Mouse (Mus musculus): Measurements from ENCODE around the gene Tarbp1. TPM values are rescaled to one million over a fixed set of nuclear protein-coding genes. Genes with fewer than 3 reads are reported as not detected.
"Not testable (repeated sequence)": the region's sequence is repeated elsewhere in the genome, so short reads cannot be mapped to it uniquely, and the experiment has no call there.

Gene Tarbp1
- polyA plus RNA-seq, 1 experiment = 10.4 TPM

- Histone ChIP-seq H3K27me3 (ENCODE audit: control insufficient read depth, insufficient read depth, low read length) (no peaks in the 10 kb centered on the region), H3K27ac (ENCODE audit: control insufficient read depth, insufficient read depth, low read length) (no peak overlapping the region), H3K4me1 (replicated peaks; ENCODE audit: control insufficient read depth, insufficient read depth, low read length) (peaks cover 6% of the 10 kb centered on the region), H3K4me3 (ENCODE audit: control insufficient read depth, insufficient read depth, low read length) (no peak overlapping the region), H3K36me3 (ENCODE audit: control insufficient read depth, insufficient read depth, low read length) (peaks cover 2% of the 10 kb centered on the region)
- no peak for TF ChIP-seq CTCF (IDR thresholded peaks at IDR 0.05; ENCODE audit: borderline replicate concordance, control insufficient read depth, extremely low read depth, insufficient read depth, low read length, poor library complexity)
- TF ChIP-seq POLR2A (IDR thresholded peaks at IDR 0.05; ENCODE audit: control insufficient read depth, extremely low read depth, insufficient read depth, low read length, poor library complexity) = no peak
- 86% methylated on average over 3 of the region's 3 CpGs for WGBS
- no peak for DNase-seq
Measured at GRCm38 (mm10) chr8:126420834-126421233, 54.0 kb downstream of the Tarbp1 start.

GRCm38 (mm10) chr8:126405030-126405429, 69.8 kb downstream of the Tarbp1 start:
- 82% methylated on average over 4 of the region's 4 CpGs for WGBS
- Histone ChIP-seq H3K27ac (ENCODE audit: control insufficient read depth, insufficient read depth, low read length) (no peak overlapping the region), H3K4me3 (ENCODE audit: control insufficient read depth, insufficient read depth, low read length) (no peak overlapping the region), H3K36me3 (ENCODE audit: control insufficient read depth, insufficient read depth, low read length) (no peaks in the 10 kb centered on the region), H3K4me1 (replicated peaks; ENCODE audit: control insufficient read depth, insufficient read depth, low read length) (no peaks in the 10 kb centered on the region), H3K27me3 (ENCODE audit: control insufficient read depth, insufficient read depth, low read length) (no peaks in the 10 kb centered on the region)
- DNase-seq = no peak
- TF ChIP-seq CTCF (IDR thresholded peaks at IDR 0.05; ENCODE audit: borderline replicate concordance, control insufficient read depth, extremely low read depth, insufficient read depth, low read length, poor library complexity) = no peak
- no peak for TF ChIP-seq POLR2A (IDR thresholded peaks at IDR 0.05; ENCODE audit: control insufficient read depth, extremely low read depth, insufficient read depth, low read length, poor library complexity)

- not testable (repeated sequence) for H3K36me3 ChIP-seq (ENCODE audit: control insufficient read depth, insufficient read depth, low read length); H3K4me3 ChIP-seq (ENCODE audit: control insufficient read depth, insufficient read depth, low read length); H3K27ac ChIP-seq (ENCODE audit: control insufficient read depth, insufficient read depth, low read length); H3K27me3 ChIP-seq (ENCODE audit: control insufficient read depth, insufficient read depth, low read length); H3K4me1 ChIP-seq (replicated peaks; ENCODE audit: control insufficient read depth, insufficient read depth, low read length); DNase-seq
Measured at GRCm38 (mm10) chr8:126404550-126404949, 70.3 kb downstream of the Tarbp1 start.

GRCm38 (mm10) chr8:126398349-126398748, 76.5 kb downstream of the Tarbp1 start:
- Histone ChIP-seq H3K4me1 (replicated peaks; ENCODE audit: control insufficient read depth, insufficient read depth, low read length) (no peaks in the 10 kb centered on the region), H3K36me3 (ENCODE audit: control insufficient read depth, insufficient read depth, low read length) (no peaks in the 10 kb centered on the region), H3K27me3 (ENCODE audit: control insufficient read depth, insufficient read depth, low read length) (no peaks in the 10 kb centered on the region), H3K27ac (ENCODE audit: control insufficient read depth, insufficient read depth, low read length) (no peak overlapping the region), H3K4me3 (ENCODE audit: control insufficient read depth, insufficient read depth, low read length) (no peak overlapping the region)
- DNase-seq = no peak
- WGBS = 79% methylated on average over 3 of the region's 3 CpGs
- TF ChIP-seq CTCF (IDR thresholded peaks at IDR 0.05; ENCODE audit: borderline replicate concordance, control insufficient read depth, extremely low read depth, insufficient read depth, low read length, poor library complexity) = no peak
- no peak for TF ChIP-seq POLR2A (IDR thresholded peaks at IDR 0.05; ENCODE audit: control insufficient read depth, extremely low read depth, insufficient read depth, low read length, poor library complexity)

- H3K4me3 ChIP-seq (ENCODE audit: control insufficient read depth, insufficient read depth, low read length) = no peak overlapping the region
- no peak for DNase-seq
- H3K27ac ChIP-seq (ENCODE audit: control insufficient read depth, insufficient read depth, low read length) = no peak overlapping the region
- H3K27me3 ChIP-seq (ENCODE audit: control insufficient read depth, insufficient read depth, low read length) = no peaks in the 10 kb centered on the region
- no peaks in the 10 kb centered on the region for H3K36me3 ChIP-seq (ENCODE audit: control insufficient read depth, insufficient read depth, low read length)
- 81% methylated on average over 5 of the region's 5 CpGs for WGBS
- TF ChIP-seq CTCF (IDR thresholded peaks at IDR 0.05; ENCODE audit: borderline replicate concordance, control insufficient read depth, extremely low read depth, insufficient read depth, low read length, poor library complexity) (no peak), POLR2A (IDR thresholded peaks at IDR 0.05; ENCODE audit: control insufficient read depth, extremely low read depth, insufficient read depth, low read length, poor library complexity) (no peak)
- no peaks in the 10 kb centered on the region for H3K4me1 ChIP-seq (replicated peaks; ENCODE audit: control insufficient read depth, insufficient read depth, low read length)
Measured at GRCm38 (mm10) chr8:126395917-126396316, 78.9 kb downstream of the Tarbp1 start.

GRCm38 (mm10) chr8:126395386-126395785, 79.5 kb downstream of the Tarbp1 start:
- TF ChIP-seq CTCF (IDR thresholded peaks at IDR 0.05; ENCODE audit: borderline replicate concordance, control insufficient read depth, extremely low read depth, insufficient read depth, low read length, poor library complexity) (no peak), POLR2A (IDR thresholded peaks at IDR 0.05; ENCODE audit: control insufficient read depth, extremely low read depth, insufficient read depth, low read length, poor library complexity) (no peak)
- H3K4me3 ChIP-seq (ENCODE audit: control insufficient read depth, insufficient read depth, low read length) = no peak overlapping the region
- no peaks in the 10 kb centered on the region for H3K36me3 ChIP-seq (ENCODE audit: control insufficient read depth, insufficient read depth, low read length)
- H3K4me1 ChIP-seq (replicated peaks; ENCODE audit: control insufficient read depth, insufficient read depth, low read length) = no peaks in the 10 kb centered on the region
- 87% methylated on average over 9 of the region's 9 CpGs for WGBS
- no peak for DNase-seq
- no peaks in the 10 kb centered on the region for H3K27me3 ChIP-seq (ENCODE audit: control insufficient read depth, insufficient read depth, low read length)
- no peak overlapping the region for H3K27ac ChIP-seq (ENCODE audit: control insufficient read depth, insufficient read depth, low read length)

- H3K4me1 ChIP-seq (replicated peaks; ENCODE audit: control insufficient read depth, insufficient read depth, low read length) = no peaks in the 10 kb centered on the region
- H3K27me3 ChIP-seq (ENCODE audit: control insufficient read depth, insufficient read depth, low read length) = no peaks in the 10 kb centered on the region
- no peak for DNase-seq
- H3K4me3 ChIP-seq (ENCODE audit: control insufficient read depth, insufficient read depth, low read length) = no peak overlapping the region
- H3K36me3 ChIP-seq (ENCODE audit: control insufficient read depth, insufficient read depth, low read length) = no peaks in the 10 kb centered on the region
- WGBS = 56% methylated on average over 2 of the region's 2 CpGs
- TF ChIP-seq POLR2A (IDR thresholded peaks at IDR 0.05; ENCODE audit: control insufficient read depth, extremely low read depth, insufficient read depth, low read length, poor library complexity) (no peak), CTCF (IDR thresholded peaks at IDR 0.05; ENCODE audit: borderline replicate concordance, control insufficient read depth, extremely low read depth, insufficient read depth, low read length, poor library complexity) (no peak)
- H3K27ac ChIP-seq (ENCODE audit: control insufficient read depth, insufficient read depth, low read length) = no peak overlapping the region
Measured at GRCm38 (mm10) chr8:126391541-126391940, 83.3 kb downstream of the Tarbp1 start.
